Mouse (Mus musculus) kidney, postnatal 14 days (tissue): ENCODE measurements around the gene Itga9.

Experiments used
- DNase-seq: peaks from one replicate; pipeline ENCODE4 v3.0.0; 2022; ENCODE audit warnings: mixed read lengths

The Itga9 gene

DNA sequence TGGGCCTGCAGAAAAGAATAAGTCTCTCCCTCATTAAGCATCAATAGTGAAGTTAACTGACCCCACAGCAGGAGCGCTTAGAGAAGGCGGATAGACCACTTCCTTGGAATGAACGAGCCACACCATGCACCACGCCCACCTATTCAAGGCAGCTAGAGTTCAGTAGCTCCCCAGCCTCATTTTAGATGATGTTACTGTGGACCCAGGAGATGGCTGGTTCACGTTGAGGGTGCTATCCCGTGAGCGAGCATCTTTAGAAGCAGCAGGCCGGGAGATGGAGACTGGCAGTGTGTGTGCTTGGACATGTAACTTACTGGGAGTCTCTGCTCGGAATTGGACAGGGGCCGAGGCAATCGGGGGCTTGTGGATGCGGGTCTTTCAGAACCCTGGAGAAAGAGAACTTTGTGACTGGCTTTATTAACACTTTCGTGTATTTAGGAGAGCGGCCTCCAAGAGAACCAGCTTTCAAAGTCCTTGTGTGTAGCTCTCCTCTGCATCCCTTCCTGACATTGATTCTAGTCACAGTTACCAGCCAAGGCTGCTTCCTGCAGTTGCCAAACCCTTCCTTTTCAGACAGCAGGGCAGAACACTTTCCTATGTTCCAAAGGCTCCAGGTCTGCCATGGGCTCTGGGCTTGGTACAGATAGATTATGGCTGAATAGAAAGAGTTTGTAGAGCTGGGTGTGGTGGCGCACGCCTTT, 1.4 kb downstream of the Itga9 start:
- no peak for DNase-seq

- no peak for DNase-seq
These were observed 2.1 kb downstream of the Itga9 start for GRCm38 (mm10) chr9:118608556-118608955.

GRCm38 (mm10) chr9:118610060-118610459, 3.6 kb downstream of the Itga9 start:
- peak; percentile 54 for DNase-seq

DNA sequence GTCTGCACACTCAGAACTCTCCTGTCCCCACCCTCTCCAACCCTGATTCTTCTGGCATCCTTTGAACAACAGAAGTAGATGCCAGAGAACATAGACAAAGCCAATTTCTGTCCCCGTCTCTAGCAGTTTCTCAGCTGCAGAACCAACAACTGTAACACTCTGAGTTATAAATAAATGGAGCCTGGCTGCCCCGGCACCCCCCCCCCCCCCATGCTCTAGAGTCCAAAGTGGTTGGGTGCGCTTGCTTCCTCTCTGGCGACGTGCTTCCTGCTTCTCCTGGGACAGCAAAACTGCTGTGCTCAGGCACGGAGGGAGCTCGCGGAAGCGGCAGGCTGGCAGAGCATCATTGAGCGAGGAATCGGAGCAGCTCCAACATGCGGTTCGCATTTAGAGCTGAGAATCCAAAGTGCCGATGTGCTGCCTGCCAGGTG, 4.6 kb downstream of the Itga9 start:
- peak; percentile 69 for DNase-seq

DNA sequence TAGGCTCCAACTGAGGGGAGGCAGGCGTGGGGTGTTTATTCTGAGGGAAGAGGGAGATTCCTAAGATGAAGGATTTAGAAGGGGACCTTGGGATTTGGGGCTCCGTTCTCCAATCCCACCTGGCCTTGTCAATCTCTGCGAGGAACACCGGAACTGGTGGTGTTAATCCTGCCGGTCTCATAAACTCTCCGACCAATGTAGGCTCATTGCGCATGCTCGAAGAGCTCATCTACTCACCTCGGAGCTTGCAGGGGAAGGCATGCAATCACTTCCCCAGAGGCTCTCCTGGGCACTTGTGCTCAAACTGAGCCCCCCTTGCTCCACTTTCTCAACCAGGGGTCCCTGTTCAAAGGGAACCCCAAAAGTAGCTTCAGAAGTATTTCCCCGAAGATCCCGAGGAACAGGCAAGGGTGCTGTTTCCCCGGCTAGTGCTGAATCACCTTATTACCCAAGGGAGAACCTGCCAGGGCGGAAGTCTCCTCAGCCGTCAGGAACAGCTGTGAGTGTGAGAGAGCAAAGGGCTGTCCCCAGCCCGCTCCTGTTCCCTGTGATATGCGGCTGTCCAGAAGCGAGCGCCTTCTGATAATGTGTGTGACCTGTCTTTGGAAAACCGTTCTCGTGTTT, 5.6 kb downstream of the Itga9 start:
- peak; percentile 32 for DNase-seq

- no peak for DNase-seq
These were observed 10.7 kb downstream of the Itga9 start for GRCm38 (mm10) chr9:118617237-118617636.

- DNase-seq = peak; percentile 44
These were observed 12.3 kb downstream of the Itga9 start for GRCm38 (mm10) chr9:118618732-118619250.

DNA sequence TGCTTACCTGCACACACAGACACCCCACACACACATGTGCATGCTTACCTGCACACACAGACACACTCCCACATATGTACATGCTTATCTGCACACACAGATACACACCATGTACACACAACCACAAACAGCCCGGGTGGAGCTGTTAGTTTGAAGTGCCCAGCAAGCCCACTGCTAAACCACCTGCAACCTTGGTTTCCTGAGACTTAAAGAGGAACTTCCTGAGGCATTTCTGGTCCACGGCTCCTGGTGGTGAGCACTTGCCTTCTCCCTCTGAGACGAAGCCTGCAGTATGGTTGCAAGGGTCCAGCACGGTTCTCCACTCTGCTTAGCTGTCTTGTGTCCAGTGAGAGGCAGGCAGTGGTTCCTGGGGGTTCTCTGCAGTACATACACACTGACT, 14.3 kb downstream of the Itga9 start:
- DNase-seq = no peak

DNA sequence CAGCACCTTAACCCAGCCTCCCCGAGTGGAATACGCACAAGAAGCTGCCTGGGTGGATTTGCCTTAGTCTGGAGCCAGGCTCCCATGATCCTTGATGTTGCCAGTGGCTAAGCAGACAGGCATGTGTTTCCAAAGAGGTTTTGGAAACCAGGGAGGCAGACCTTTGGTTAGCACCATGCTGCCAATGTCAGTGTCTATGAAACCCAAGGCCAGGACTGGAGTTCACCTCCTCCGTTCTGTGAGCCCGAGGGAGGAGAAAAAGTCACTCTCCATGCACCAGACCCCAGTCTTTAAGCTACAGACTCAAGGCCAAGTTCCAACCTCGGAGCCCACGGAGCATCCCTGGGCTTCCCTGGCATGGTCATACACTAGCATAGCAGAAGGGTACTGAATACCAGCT, 15.2 kb downstream of the Itga9 start:
- no peak for DNase-seq

GRCm38 (mm10) chr9:118622376-118623166, 16.1 kb downstream of the Itga9 start:
- DNase-seq = peak; percentile 86

DNA sequence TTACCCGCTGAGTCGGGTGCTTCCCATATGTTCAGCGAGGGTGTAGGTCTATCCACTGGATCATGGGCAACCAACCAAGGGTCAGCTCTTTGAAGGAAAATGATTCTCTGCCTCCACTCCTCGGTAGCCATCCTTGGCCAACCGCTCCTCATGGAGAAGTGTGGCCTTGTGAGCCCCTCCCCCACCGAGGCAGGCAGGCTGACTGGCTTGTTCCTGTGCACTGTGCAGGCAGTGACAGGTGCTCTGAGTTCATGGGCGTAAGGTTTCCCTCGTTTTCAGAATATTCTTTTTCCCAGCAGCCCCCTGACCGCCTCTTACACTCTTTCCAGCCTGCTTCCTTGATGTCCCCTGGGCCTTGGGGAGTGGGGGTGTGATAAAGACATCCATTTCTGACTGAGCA, 17.0 kb downstream of the Itga9 start:
- DNase-seq = no peak

DNA sequence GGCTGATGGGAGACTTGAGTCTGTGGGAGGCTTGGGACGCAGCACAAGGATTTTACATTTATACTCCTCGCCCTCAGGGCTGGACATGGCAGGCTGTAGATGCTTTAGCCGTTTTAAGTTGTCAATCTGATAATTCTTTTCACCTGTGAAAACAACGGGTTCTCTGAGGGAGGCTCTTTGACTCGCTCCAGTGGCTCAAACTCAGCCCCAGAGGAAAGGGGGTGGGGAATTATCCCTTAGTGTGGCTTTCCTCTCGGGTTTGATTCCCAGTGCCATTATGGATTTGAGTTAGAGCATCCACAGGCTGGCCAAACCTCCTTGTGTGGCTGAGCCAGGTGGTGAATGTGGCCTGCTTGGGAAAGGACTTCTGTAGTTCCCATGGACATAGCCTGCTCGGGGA, 17.7 kb downstream of the Itga9 start:
- DNase-seq = no peak

GRCm38 (mm10) chr9:118629763-118630379, 23.4 kb downstream of the Itga9 start:
- DNase-seq = peak; percentile 87

GRCm38 (mm10) chr9:118631775-118632757, 25.6 kb downstream of the Itga9 start:
- DNase-seq = no peak

DNA sequence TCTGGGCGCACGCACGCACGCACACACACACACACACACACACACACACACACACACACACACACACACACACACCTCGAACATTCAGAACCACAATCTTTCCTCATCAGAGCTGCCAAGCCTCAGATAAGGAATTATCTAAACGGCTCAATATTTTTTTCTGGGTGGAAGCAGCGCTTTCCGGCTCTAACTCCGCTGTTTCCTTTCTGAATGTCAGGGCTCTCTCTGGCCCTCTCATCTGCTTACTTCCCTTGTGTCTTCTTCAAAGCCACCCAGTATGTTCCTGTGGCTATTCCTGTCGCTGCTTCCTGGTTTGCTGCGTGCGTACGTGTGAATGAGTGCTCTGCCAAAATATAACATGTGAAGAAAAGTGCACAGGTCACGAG, 26.3 kb downstream of the Itga9 start:
- DNase-seq = peak; percentile 56

DNA sequence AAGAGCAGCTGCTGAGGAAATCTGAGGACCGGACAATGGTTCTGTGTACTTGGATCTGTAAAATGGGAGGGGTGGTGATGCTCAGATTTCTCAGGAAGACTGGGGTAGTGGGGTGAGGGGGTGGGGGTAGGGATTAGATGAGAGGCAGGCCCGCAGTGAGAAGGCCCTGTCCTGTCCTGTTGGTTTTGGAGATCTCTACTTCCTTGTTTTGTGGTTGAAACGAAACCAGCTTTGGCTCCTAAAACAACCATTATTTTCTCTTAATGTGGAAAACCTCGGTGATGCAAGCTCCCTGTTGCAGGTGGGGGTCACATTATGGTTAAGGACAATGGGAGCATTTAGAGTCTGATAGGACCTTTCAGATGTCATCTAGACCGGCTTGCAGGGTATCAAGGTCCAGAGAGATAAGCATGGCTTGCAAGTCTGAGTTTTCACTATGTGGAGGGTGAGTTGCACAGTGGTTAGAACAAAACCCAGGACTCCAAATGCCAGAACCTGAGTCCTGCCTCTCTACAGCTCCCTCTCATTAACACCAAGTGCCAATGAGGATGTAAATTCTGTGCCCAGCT, 32.2 kb downstream of the Itga9 start:
- DNase-seq = no peak

DNA sequence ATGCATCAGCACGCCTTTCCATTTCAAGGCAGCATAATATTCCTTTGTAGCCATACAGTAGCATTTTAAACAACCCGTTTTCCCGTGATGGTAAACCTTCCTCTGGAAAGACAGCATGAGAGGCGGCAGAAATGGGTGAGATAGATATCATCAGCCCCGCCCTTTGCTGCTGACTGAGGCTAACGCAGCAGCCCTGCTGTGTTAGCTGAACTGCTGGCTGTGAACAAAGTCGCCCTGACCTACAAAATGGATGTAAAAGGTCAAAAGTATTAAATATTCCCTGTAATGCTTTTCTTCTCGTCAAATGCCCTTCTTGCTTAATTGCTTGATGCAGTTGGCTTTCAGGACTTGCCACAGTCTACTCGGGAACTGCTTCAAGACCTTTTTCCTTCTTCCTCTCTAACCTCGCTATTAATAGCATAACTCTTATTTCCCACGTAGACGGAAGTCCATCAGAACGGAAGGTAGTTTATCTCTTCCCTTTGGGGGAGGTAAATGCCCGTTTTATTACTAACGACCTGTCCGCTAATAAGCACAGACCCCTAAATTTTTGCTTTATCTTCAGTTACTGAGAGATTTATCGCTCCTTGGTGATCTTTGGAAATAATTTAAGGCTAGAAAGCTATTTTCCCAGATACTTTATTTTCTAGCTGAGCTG, 39.3 kb downstream of the Itga9 start:
- DNase-seq = no peak

DNA sequence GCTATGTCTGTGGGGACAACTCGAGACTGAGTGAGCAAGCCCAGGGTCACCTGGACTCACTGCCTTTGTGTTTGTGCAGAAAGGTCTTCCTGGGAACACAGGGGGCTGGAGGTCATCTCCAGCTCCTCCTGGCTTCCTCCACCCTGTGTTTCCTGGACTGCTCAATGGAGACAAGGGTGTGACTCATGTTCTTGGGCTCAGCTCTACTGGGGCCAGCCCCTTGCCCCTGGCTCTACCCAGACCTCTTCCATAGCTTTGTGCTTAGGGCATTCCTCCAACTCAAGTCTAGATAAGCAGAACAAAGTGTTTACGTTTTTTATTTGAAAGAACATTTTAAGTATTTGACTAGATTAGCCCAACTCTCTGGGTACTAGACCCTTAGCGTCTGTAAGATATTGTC, 41.0 kb downstream of the Itga9 start:
- DNase-seq = peak; percentile 18

- DNase-seq = no peak
These were observed 44.5 kb downstream of the Itga9 start for GRCm38 (mm10) chr9:118650976-118651375.

DNA sequence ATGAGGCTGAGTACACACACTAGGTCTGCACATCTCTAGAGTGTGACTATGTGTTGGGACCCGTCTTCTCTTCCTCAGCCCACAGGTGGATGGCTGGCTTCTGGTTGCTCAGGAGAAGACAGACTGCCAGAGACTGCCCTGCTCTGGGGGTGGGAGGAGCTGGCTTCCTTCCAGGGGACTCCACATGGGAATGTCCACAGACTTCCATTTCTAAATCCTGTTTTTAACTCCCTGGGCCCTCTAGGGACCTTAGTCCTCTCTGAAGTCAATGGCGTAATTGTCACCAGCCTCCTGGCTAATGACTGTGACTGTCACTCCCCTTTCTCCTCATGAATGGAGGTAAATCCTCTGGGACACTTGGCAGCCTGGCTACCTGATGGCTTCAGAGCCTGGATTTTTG, 45.4 kb downstream of the Itga9 start:
- DNase-seq = peak; percentile 54

DNA sequence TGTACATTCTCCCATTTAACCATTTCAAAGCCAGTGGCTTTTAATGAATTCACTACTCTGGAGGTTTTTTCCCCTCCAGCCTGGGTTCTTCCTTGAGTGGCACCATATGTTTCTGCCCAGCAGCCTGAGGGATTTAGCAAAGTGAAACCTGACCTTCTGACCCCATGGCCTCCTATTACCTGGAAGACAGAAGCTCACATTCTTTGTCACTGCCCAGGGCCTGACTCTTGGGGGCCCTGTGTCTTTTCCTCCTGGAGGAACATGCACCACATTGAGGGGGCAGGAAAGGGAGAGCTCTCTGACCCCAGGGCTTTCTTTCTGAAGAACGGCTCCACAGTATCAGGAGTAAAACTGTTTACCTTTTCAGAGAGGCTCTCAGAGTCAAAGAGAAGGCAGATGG, 46.9 kb downstream of the Itga9 start:
- no peak for DNase-seq
